Mouse (Mus musculus) T-cell, adult 2 months (primary cell): ENCODE results near the gene Aldh1a1.
"Not testable (repeated sequence)": the region's sequence is repeated elsewhere in the genome, so short reads cannot be mapped to it uniquely, and the experiment has no call there.

Experiments used
- DNase-seq: peaks from one replicate; pipeline ENCODE4 v3.0.0; 2022; ENCODE audit warnings: low spot score

Gene Aldh1a1

GRCm38 (mm10) chr19:20555365-20555764 is 62.9 kb downstream of the Aldh1a1 start:
- no peak for DNase-seq

- DNase-seq = no peak
Observed at GRCm38 (mm10) chr19:20557211-20557610, 64.7 kb downstream of the Aldh1a1 start.

GRCm38 (mm10) chr19:20558069-20558468 is 65.6 kb downstream of the Aldh1a1 start:
- DNase-seq = no peak

- DNase-seq = no peak
Observed at GRCm38 (mm10) chr19:20558544-20558943, 66.0 kb downstream of the Aldh1a1 start.

GRCm38 (mm10) chr19:20558952-20559351 is 66.4 kb downstream of the Aldh1a1 start:
- DNase-seq = no peak

GRCm38 (mm10) chr19:20559952-20560351 is 67.4 kb downstream of the Aldh1a1 start:
- DNase-seq = no peak

- DNase-seq = no peak
Observed at GRCm38 (mm10) chr19:20562396-20562795, 69.9 kb downstream of the Aldh1a1 start.

- no peak for DNase-seq
Observed at GRCm38 (mm10) chr19:20566294-20566693, 73.8 kb downstream of the Aldh1a1 start.

GRCm38 (mm10) chr19:20567039-20567438 is 74.5 kb downstream of the Aldh1a1 start:
- no peak for DNase-seq

- DNase-seq = no peak
Observed at GRCm38 (mm10) chr19:20576984-20577383, 84.5 kb downstream of the Aldh1a1 start.

- no peak for DNase-seq
Observed at GRCm38 (mm10) chr19:20577429-20577828, 84.9 kb downstream of the Aldh1a1 start.

GRCm38 (mm10) chr19:20599951-20600350 is 107.4 kb downstream of the Aldh1a1 start:
- DNase-seq = no peak

- DNase-seq = no peak
Observed at GRCm38 (mm10) chr19:20601739-20602138, 109.2 kb downstream of the Aldh1a1 start.

- no peak for DNase-seq
Observed at GRCm38 (mm10) chr19:20603212-20603611, 110.7 kb downstream of the Aldh1a1 start.

GRCm38 (mm10) chr19:20603866-20604265 is 111.4 kb downstream of the Aldh1a1 start:
- no peak for DNase-seq

GRCm38 (mm10) chr19:20614252-20614930 is 121.9 kb downstream of the Aldh1a1 start:
- DNase-seq = no peak

- no peak for DNase-seq
Observed at GRCm38 (mm10) chr19:20622434-20622833, 129.9 kb downstream of the Aldh1a1 start.

GRCm38 (mm10) chr19:20623416-20623815 is 130.9 kb downstream of the Aldh1a1 start:
- DNase-seq = no peak

GRCm38 (mm10) chr19:20631020-20631419 is 138.5 kb downstream of the Aldh1a1 start:
- DNase-seq = no peak

- no peak for DNase-seq
Observed at GRCm38 (mm10) chr19:20633876-20634691, 141.6 kb downstream of the Aldh1a1 start.

GRCm38 (mm10) chr19:20644346-20644745 is 151.8 kb downstream of the Aldh1a1 start:
- no peak for DNase-seq

- not testable (repeated sequence) for DNase-seq
Observed at GRCm38 (mm10) chr19:20647496-20647895, 155.0 kb downstream of the Aldh1a1 start.

GRCm38 (mm10) chr19:20650008-20650407 is 157.5 kb downstream of the Aldh1a1 start:
- no peak for DNase-seq
